Comparison of ENCODE assay signal across 26 mouse cellular contexts in the genomic region with DNA sequence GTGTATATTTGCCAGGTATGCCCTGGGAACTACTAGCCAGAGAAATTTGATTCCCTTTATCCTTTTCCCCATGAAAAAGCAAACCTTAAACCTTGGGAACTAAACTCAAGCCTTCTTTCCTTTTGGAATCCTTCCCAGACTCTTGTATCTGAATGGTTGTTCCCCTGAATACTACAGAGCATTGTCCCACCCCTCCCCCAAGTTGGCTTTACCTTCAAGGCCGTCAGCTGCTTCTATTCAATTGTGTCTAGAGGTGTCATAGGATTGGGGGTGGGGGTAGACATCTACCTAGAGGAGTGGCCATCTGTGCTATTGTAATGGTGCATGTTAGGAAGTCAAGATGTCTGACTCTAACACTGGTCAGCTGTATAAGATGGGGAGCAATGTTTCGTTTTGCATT.
"Had no signal": no experiment of that assay in that cellular context is flagged by ENCODE, and none has a peak within 500 bp of the region (broad histone marks: within the 10 kb centered on the region; RNA-seq: fewer than 3 reads in every experiment).

No protein-coding gene starts in this region.

- H3K27ac ChIP-seq: heart, embryonic 10.5 days; heart, embryonic 13.5 days; heart, embryonic 15.5 days; hindbrain, embryonic 12.5 days; hindbrain, embryonic 14.5 days; kidney, embryonic 15.5 days; kidney, postnatal 0 days; limb, embryonic 12.5 days; limb, embryonic 15.5 days; liver, embryonic 12.5 days; liver, embryonic 14.5 days had no signal

- H3K4me2 ChIP-seq: heart, embryonic 13.5 days; heart, embryonic 15.5 days; hindbrain, embryonic 12.5 days; hindbrain, embryonic 14.5 days; kidney, embryonic 15.5 days; limb, embryonic 12.5 days; limb, embryonic 15.5 days; liver, embryonic 12.5 days had no signal

- H3K9me3 ChIP-seq: heart, embryonic 10.5 days; heart, embryonic 13.5 days; heart, embryonic 15.5 days; hindbrain, embryonic 12.5 days; kidney, embryonic 15.5 days; limb, embryonic 12.5 days; limb, embryonic 15.5 days; liver, embryonic 12.5 days had no signal

- H3K36me3 ChIP-seq: heart, embryonic 10.5 days; heart, embryonic 13.5 days; heart, embryonic 15.5 days; hindbrain, embryonic 12.5 days; kidney, embryonic 15.5 days; limb, embryonic 12.5 days; limb, embryonic 15.5 days; liver, embryonic 12.5 days had no signal

- H3K4me1 ChIP-seq: heart, embryonic 10.5 days; heart, embryonic 13.5 days; heart, embryonic 15.5 days; kidney, embryonic 15.5 days; limb, embryonic 12.5 days; limb, embryonic 15.5 days; liver, embryonic 12.5 days had no signal

- H3K27me3 ChIP-seq: heart, embryonic 15.5 days; hindbrain, embryonic 12.5 days; kidney, embryonic 15.5 days; limb, embryonic 12.5 days; limb, embryonic 15.5 days; liver, embryonic 12.5 days had no signal

- ATAC-seq: hindbrain, embryonic 16.5 days; intestine, embryonic 16.5 days; liver, embryonic 12.5 days had no signal

- H3K9ac ChIP-seq: heart, embryonic 13.5 days; heart, embryonic 15.5 days; hindbrain, embryonic 12.5 days; hindbrain, embryonic 14.5 days; kidney, embryonic 15.5 days; limb, embryonic 12.5 days; limb, embryonic 15.5 days; liver, embryonic 12.5 days; liver, embryonic 14.5 days had no signal

- H3K4me3 ChIP-seq: heart, embryonic 10.5 days; heart, embryonic 13.5 days; heart, embryonic 15.5 days; hindbrain, embryonic 12.5 days; kidney, embryonic 15.5 days; limb, embryonic 12.5 days; limb, embryonic 15.5 days; liver, embryonic 12.5 days had no signal

- DNase-seq: gastrocnemius, postnatal 14 days; gastrocnemius, postnatal 36 days; heart, adult 18-20 months; heart, postnatal 14 days; heart, postnatal 36 days; kidney, adult 11 months; kidney, adult 2 months; kidney, adult 9 months; kidney, postnatal 14 days; kidney, postnatal 36 days; layer of hippocampus, adult 9-11 months; layer of hippocampus, postnatal 36 days; lung, adult 18-20 months had no signal
